Mouse (Mus musculus): ENCODE measurements around the gene Hoxa6.

DNA sequence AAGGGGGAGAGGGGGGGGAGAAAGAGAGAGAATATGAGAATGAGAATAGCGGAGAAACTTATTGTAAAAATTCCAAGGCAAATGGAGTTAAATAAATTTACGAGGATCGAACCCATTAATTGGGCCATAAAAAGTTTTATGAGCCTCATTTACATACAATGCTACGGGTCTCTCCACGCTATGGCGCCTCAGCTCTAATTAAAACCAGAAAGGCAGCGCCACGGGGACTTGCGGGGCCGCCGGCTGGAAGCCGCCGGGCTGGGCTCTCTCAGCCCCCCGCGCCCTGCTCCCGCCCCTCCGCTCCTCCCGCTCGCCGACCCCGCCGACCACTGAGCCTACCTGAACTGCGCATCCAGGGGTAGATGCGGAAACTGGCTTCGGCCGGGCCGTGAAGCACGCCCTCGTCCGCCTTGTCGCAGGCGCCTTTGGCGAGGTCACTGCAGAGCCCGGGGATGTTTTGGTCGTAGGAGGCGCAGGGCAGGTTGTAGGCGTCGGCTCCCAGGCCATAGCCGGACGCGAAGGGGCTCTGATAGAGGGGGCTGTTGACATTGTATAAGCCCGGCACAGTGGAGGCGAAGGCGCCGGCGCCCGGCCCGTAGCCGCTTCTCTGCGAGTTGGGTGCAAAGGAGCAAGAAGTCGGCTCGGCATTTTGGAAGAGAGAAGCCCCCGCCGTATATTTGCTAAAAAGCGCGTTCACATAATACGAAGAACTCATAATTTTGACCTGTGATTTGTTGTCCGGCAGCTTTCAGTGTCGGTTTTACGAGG lies 8.4 kb upstream of the Hoxa6 start:
- TF ChIP-seq TAL1 (IDR thresholded peaks at IDR 0.05; ENCODE audit: low read length) (no peak), GATA1 (IDR thresholded peaks at IDR 0.05; ENCODE audit: low read length) (no peak)
